Mouse (Mus musculus) cerebellum, adult 8-10 months (tissue): Measurements from ENCODE around the gene Odc1.
"Not testable (repeated sequence)": the region's sequence is repeated elsewhere in the genome, so short reads cannot be mapped to it uniquely, and the experiment has no call there.

Experiments
- DNase-seq: peaks from one replicate; pipeline ENCODE4 v3.0.0; 2022

The Odc1 gene

GRCm38 (mm10) chr12:17544209-17545106 is at the start of gene Odc1:
Gene Odc1, plus strand, starts transcription at chr12:17544794.
- peak; percentile 95 for DNase-seq

DNA sequence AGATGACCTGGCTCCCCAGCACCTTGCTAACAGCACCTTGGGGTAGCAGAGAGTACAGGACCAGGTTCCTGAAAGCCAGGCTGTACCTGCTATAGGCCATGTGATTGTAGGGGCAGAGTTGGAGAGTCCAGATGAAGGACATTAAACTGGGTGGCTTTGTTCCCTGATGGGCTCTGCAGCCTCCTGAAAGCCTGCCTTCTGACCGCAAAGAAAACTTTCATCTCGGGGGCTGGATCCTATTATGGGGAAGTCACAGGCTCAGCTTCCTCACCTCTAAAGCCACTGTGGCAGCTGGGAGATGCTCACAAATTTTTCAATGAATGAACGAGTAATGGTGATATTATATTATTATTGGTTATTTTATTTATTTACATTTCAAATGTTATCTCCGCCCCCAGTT is 49.8 kb upstream of the Odc1 start:
- DNase-seq, result no peak

DNA sequence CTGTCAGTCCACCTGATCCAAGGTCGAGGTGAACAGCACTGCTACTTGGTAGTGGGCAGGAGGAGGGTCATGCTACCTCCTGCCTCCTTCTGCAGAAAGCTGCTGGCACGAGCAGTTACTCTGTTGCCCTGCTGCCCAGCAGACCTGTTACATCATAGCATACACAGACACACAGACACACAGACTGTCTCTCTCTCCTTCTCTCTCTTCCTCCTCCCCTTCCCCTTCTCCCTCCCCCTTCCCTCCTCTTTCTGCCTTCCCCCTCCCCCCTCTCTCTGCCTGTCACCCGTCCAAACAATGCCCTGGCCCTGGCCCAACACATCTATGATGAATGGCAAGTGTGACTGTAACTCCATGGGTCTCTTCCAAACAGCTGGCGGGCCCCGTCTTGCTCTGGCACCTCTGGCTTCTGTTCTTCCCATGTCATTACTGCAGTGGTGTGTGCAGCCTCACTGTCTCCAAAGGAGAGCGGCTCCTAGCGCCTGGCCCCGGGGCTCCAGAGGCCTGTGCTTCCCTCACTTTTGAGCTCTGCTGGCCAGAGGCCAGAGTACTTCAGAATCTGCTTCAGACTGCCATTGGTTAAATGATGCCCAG is 48.6 kb upstream of the Odc1 start:
- no peak for DNase-seq

GRCm38 (mm10) chr12:17505620-17506074 is 38.9 kb upstream of the Odc1 start:
- no peak for DNase-seq

- DNase-seq, result no peak
Measured at GRCm38 (mm10) chr12:17506117-17506993, 38.2 kb upstream of the Odc1 start.

DNA sequence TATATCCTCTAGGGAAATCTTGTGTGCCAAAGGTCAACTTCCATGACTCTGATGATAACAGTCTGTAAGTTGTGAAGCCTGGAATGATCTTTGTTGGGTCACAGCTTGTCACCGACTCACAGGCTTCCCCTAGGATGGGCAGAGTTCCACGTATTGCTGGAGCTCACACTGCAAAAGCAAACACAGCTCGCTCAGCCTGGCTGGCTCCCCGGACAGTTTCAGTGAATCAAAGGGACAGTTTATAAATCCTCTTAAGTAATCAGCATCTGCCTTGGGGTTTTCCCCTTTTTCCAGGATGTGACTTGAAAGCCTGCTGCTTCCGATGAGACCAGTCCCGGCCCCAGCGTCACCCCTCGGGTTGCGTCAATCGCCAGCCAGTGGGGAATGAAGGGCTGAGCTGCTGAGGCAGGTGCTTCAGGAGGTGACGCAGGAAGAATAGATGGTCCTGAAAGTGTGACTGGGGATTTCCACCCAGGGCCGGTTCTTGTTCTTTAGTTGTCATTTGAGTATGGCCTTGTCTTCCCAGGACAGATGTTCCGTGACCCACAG is 37.5 kb upstream of the Odc1 start:
- DNase-seq, result no peak

- DNase-seq, result no peak
Measured at GRCm38 (mm10) chr12:17509310-17509709, 35.3 kb upstream of the Odc1 start.

- no peak for DNase-seq
Measured at GRCm38 (mm10) chr12:17510158-17510557, 34.4 kb upstream of the Odc1 start.

GRCm38 (mm10) chr12:17511019-17511418 is 33.6 kb upstream of the Odc1 start:
- DNase-seq, result no peak

- DNase-seq, result no peak
Measured at GRCm38 (mm10) chr12:17529180-17529579, 15.4 kb upstream of the Odc1 start.

GRCm38 (mm10) chr12:17529726-17530125 is 14.9 kb upstream of the Odc1 start:
- DNase-seq, result no peak

DNA sequence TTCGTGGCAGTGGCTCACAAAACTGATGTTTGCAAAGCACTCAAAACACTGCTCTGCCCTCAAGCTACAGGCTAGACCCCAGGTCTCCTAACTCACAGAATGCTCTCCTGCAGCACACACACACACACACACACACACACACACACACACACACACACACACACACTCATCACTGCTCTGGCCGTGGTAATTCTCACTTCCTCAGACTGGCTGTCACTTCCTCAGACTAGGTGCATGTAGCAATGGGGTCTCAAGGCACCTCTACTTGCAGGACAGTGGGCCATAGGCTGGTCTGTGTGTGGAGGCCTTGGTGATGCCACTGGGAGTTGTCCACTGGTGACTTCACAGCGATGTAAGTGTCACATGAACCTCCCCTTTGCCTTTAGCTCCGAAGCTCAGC is 13.8 kb upstream of the Odc1 start:
- no peak for DNase-seq

DNA sequence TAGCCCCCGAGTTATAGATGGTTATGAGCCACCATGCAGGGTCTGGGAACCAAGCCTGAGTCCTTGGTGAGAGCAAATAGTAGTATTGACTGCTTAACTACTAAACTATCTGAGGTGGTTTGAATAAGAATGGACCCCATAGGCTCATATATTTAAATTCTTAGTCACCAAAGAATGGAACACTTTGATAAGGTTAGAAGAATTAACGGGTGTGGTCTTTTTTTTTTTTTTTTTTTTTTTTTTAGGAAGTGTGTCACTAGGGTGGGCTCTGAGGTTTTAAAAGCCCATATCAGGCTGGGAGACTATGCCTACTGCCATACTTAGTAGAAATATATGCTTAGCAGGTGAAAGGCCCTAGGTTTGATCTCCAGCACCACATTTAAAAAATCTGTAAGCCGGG is 8.4 kb upstream of the Odc1 start:
- no peak for DNase-seq

- no peak for DNase-seq
Measured at GRCm38 (mm10) chr12:17537147-17537546, 7.4 kb upstream of the Odc1 start.

- no peak for DNase-seq
Measured at GRCm38 (mm10) chr12:17538087-17538486, 6.5 kb upstream of the Odc1 start.

GRCm38 (mm10) chr12:17539041-17539440 is 5.6 kb upstream of the Odc1 start:
- DNase-seq, result no peak

DNA sequence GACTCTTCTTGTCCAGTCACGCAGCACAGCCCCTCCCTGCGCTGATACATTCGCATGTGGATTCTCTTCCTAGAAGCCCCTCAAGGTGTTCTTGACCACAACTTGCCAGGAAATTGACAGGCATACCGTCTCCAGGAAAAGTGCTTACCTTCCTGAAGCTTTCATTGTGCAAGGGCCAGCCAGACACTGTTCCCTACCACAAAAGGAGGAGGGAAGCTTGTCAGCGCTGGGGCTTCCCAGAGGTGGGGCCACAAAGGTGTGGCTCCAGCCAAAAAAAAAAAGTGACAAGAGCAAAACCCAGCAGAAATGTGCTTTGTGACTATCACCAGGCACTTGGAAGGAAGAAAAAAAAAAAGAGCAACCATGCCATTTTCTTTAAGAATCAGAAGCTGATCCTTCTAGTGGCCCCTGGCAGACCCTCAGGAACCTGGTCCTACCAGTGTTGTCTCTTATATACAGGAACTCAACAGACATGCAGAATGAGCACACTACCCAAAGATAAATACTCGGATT is 4.5 kb upstream of the Odc1 start:
- DNase-seq, result no peak

DNA sequence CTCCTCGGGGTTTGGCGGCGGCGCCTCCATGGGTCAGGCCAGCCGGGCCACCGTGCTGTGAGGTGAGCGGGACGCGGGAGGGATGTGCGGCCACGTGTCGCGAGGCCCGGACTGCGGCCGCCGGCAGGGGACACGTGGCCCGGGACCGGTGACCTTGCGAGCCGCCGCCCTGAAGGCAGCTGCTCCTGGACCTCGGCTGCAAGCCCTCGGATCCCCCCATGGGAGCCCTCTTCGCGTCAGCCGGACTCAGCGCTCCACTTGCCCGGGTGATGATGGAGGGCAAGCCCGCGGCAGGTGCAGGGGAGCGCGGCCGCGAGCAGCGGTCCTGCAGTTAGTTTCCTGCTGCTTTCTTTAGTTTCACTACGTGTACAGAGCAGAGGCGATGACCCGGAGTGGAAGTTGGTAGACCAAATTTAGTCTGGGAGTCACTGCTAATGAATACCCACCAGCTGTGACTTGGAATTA is 545 bp downstream of the Odc1 start:
- no peak for DNase-seq

- DNase-seq, result no peak
Measured at GRCm38 (mm10) chr12:17545884-17546283, 1.3 kb downstream of the Odc1 start.

GRCm38 (mm10) chr12:17547552-17547951 is 3.0 kb downstream of the Odc1 start:
- DNase-seq, result not testable (repeated sequence)

DNA sequence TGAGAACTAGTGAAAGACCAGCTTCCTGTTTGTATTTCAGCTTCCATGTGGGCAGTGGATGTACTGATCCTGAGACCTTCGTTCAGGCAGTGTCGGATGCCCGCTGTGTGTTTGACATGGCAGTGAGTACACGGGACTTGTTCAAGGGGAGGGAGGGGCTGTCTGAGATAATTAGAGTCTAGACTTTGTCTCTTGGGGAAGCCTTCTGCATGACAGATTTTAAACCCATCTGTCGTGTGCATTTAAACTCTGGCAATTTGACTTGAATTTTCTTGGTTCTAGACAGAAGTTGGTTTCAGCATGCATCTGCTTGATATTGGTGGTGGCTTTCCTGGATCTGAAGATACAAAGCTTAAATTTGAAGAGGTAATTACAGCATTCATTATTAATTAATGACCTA is 3.9 kb downstream of the Odc1 start:
- no peak for DNase-seq

DNA sequence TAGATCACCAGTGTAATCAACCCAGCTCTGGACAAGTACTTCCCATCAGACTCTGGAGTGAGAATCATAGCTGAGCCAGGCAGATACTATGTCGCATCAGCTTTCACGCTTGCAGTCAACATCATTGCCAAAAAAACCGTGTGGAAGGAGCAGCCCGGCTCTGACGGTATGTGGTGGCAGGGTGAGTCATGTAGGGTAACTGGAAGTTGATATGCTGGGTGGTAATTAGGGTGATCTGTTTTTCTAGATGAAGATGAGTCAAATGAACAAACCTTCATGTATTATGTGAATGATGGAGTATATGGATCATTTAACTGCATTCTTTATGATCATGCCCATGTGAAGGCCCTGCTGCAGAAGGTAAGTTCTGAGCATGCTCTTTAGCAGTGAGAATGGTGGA is 4.8 kb downstream of the Odc1 start:
- not testable (repeated sequence) for DNase-seq
